Mouse (Mus musculus): ENCODE data around the gene Gadl1. TPM values are rescaled to one million over a fixed set of nuclear protein-coding genes. Genes with fewer than 3 reads are reported as not detected.

The Gadl1 gene
- polyA plus RNA-seq, 1 experiment from 2014 or later, result 0.36 TPM

GRCm38 (mm10) chr9:116115875-116116274 lies 206.6 kb downstream of the Gadl1 start:
- H3K4me3 ChIP-seq (ENCODE audit: low read depth, low read length), result no peak overlapping the region
- no peak overlapping the region for H3K27ac ChIP-seq (ENCODE audit: low read depth, low read length)
- no peak overlapping the region for H3K9ac ChIP-seq (replicated peaks; ENCODE audit: low read depth, low read length)
- WGBS, result 96% methylated on average over 7 of the region's 7 CpGs
- no peaks in the 10 kb centered on the region for H3K9me3 ChIP-seq (ENCODE audit: control insufficient read depth, low read length)
- no peak for ATAC-seq (ENCODE audit: low read depth)
- H3K4me2 ChIP-seq (ENCODE audit: low read depth, low read length), result no peak overlapping the region
- H3K36me3 ChIP-seq (ENCODE audit: control insufficient read depth, insufficient read depth, low read length), result no peaks in the 10 kb centered on the region
- no peaks in the 10 kb centered on the region for H3K4me1 ChIP-seq (ENCODE audit: control insufficient read depth, insufficient read depth, low read length)
- no peaks in the 10 kb centered on the region for H3K27me3 ChIP-seq (ENCODE audit: control insufficient read depth, insufficient read depth, low read length)

GRCm38 (mm10) chr9:116118332-116118872 lies 209.1 kb downstream of the Gadl1 start:
- Histone ChIP-seq H3K9me3 (ENCODE audit: control insufficient read depth, low read length) (no peaks in the 10 kb centered on the region), H3K4me1 (ENCODE audit: control insufficient read depth, insufficient read depth, low read length) (no peaks in the 10 kb centered on the region), H3K27me3 (ENCODE audit: control insufficient read depth, insufficient read depth, low read length) (no peaks in the 10 kb centered on the region), H3K36me3 (ENCODE audit: control insufficient read depth, insufficient read depth, low read length) (no peaks in the 10 kb centered on the region), H3K4me3 (ENCODE audit: low read depth, low read length) (no peak overlapping the region), H3K9ac (replicated peaks; ENCODE audit: low read depth, low read length) (no peak overlapping the region), H3K4me2 (ENCODE audit: low read depth, low read length) (no peak overlapping the region), H3K27ac (ENCODE audit: low read depth, low read length) (no peak overlapping the region)
- ATAC-seq (ENCODE audit: low read depth), result no peak
- 74% methylated on average over 8 of the region's 8 CpGs for WGBS

GRCm38 (mm10) chr9:116119990-116120389 lies 210.7 kb downstream of the Gadl1 start:
- ATAC-seq (ENCODE audit: low read depth), result no peak
- Histone ChIP-seq H3K36me3 (ENCODE audit: control insufficient read depth, insufficient read depth, low read length) (no peaks in the 10 kb centered on the region), H3K27me3 (ENCODE audit: control insufficient read depth, insufficient read depth, low read length) (no peaks in the 10 kb centered on the region), H3K4me3 (ENCODE audit: low read depth, low read length) (no peak overlapping the region), H3K9ac (replicated peaks; ENCODE audit: low read depth, low read length) (no peak overlapping the region), H3K27ac (ENCODE audit: low read depth, low read length) (no peak overlapping the region), H3K4me2 (ENCODE audit: low read depth, low read length) (no peak overlapping the region), H3K4me1 (ENCODE audit: control insufficient read depth, insufficient read depth, low read length) (no peaks in the 10 kb centered on the region), H3K9me3 (ENCODE audit: control insufficient read depth, low read length) (no peaks in the 10 kb centered on the region)
- WGBS, result 86% methylated on average over 7 of the region's 7 CpGs

GRCm38 (mm10) chr9:116121472-116121871 lies 212.2 kb downstream of the Gadl1 start:
- no peaks in the 10 kb centered on the region for H3K4me1 ChIP-seq (ENCODE audit: control insufficient read depth, insufficient read depth, low read length)
- no peaks in the 10 kb centered on the region for H3K36me3 ChIP-seq (ENCODE audit: control insufficient read depth, insufficient read depth, low read length)
- no peak overlapping the region for H3K9ac ChIP-seq (replicated peaks; ENCODE audit: low read depth, low read length)
- H3K27me3 ChIP-seq (ENCODE audit: control insufficient read depth, insufficient read depth, low read length), result no peaks in the 10 kb centered on the region
- no peaks in the 10 kb centered on the region for H3K9me3 ChIP-seq (ENCODE audit: control insufficient read depth, low read length)
- no peak overlapping the region for H3K4me3 ChIP-seq (ENCODE audit: low read depth, low read length)
- no peak overlapping the region for H3K27ac ChIP-seq (ENCODE audit: low read depth, low read length)
- ATAC-seq (ENCODE audit: low read depth), result no peak
- WGBS, result 89% methylated on average over 7 of the region's 7 CpGs
- H3K4me2 ChIP-seq (ENCODE audit: low read depth, low read length), result no peak overlapping the region

- Histone ChIP-seq H3K36me3 (ENCODE audit: control insufficient read depth, insufficient read depth, low read length) (no peaks in the 10 kb centered on the region), H3K4me3 (ENCODE audit: low read depth, low read length) (no peak overlapping the region), H3K27ac (ENCODE audit: low read depth, low read length) (no peak overlapping the region), H3K4me2 (ENCODE audit: low read depth, low read length) (no peak overlapping the region), H3K9me3 (ENCODE audit: control insufficient read depth, low read length) (no peaks in the 10 kb centered on the region), H3K9ac (replicated peaks; ENCODE audit: low read depth, low read length) (no peak overlapping the region), H3K27me3 (ENCODE audit: control insufficient read depth, insufficient read depth, low read length) (no peaks in the 10 kb centered on the region), H3K4me1 (ENCODE audit: control insufficient read depth, insufficient read depth, low read length) (no peaks in the 10 kb centered on the region)
- 74% methylated on average over 6 of the region's 6 CpGs for WGBS
- no peak for ATAC-seq (ENCODE audit: low read depth)
Observed at GRCm38 (mm10) chr9:116122544-116122943, 213.3 kb downstream of the Gadl1 start.

- no peak overlapping the region for H3K4me3 ChIP-seq (ENCODE audit: low read depth, low read length)
- ATAC-seq (ENCODE audit: low read depth), result peak; percentile 41; the same call in 1 of the 2 replicates
- H3K27me3 ChIP-seq (ENCODE audit: control insufficient read depth, insufficient read depth, low read length), result no peaks in the 10 kb centered on the region
- no peaks in the 10 kb centered on the region for H3K36me3 ChIP-seq (ENCODE audit: control insufficient read depth, insufficient read depth, low read length)
- no peaks in the 10 kb centered on the region for H3K4me1 ChIP-seq (ENCODE audit: control insufficient read depth, insufficient read depth, low read length)
- H3K4me2 ChIP-seq (ENCODE audit: low read depth, low read length), result no peak overlapping the region
- 72% methylated on average over 9 of the region's 9 CpGs for WGBS
- H3K9ac ChIP-seq (replicated peaks; ENCODE audit: low read depth, low read length), result no peak overlapping the region
- H3K27ac ChIP-seq (ENCODE audit: low read depth, low read length), result no peak overlapping the region
- H3K9me3 ChIP-seq (ENCODE audit: control insufficient read depth, low read length), result no peaks in the 10 kb centered on the region
Observed at GRCm38 (mm10) chr9:116122969-116123589, 213.8 kb downstream of the Gadl1 start.
